ENCODE assay signal across 16 mouse cellular contexts in genomic region chr13:114604037-114604694, GRCm38 (mm10).
"Had no signal": no experiment of that assay in that cellular context is flagged by ENCODE, and none has a peak within 500 bp of the region (broad histone marks: within the 10 kb centered on the region; RNA-seq: fewer than 3 reads in every experiment).

No protein-coding gene starts in this region.

- H3K36me3 ChIP-seq: limb, embryonic 10.5 days; liver, embryonic 15.5 days; midbrain, embryonic 13.5 days; neural tube, embryonic 12.5 days had no signal

- H3K9me3 ChIP-seq: limb, embryonic 10.5 days; liver, embryonic 15.5 days; midbrain, embryonic 13.5 days; neural tube, embryonic 12.5 days had no signal

- H3K4me3 ChIP-seq: layer of hippocampus, adult 2 months; limb, embryonic 10.5 days; liver, embryonic 15.5 days; midbrain, embryonic 13.5 days; neural tube, embryonic 12.5 days had no signal

- DNase-seq: kidney, postnatal 10 days; kidney, postnatal 4 days; lung, adult 2 months; lung, postnatal 36 days; retina, postnatal 1 day; right cerebral cortex, postnatal 4 days; spleen, adult 18-20 months; thymus, adult 2 months; thymus, postnatal 25 days had no signal

- H3K9ac ChIP-seq: liver, embryonic 15.5 days; midbrain, embryonic 13.5 days; neural tube, embryonic 12.5 days had no signal

- H3K4me1 ChIP-seq: limb, embryonic 10.5 days; liver, embryonic 15.5 days; midbrain, embryonic 13.5 days; neural tube, embryonic 12.5 days had no signal

- H3K4me2 ChIP-seq: liver, embryonic 11.5 days; liver, embryonic 15.5 days; midbrain, embryonic 13.5 days; neural tube, embryonic 12.5 days had no signal

- H3K27ac ChIP-seq: layer of hippocampus, adult 2 months; limb, embryonic 10.5 days; liver, embryonic 15.5 days; midbrain, embryonic 13.5 days; neural tube, embryonic 12.5 days had no signal

- H3K27me3 ChIP-seq: liver, embryonic 15.5 days; midbrain, embryonic 13.5 days; neural tube, embryonic 12.5 days had no signal

- ATAC-seq: lung, postnatal 0 days; midbrain, embryonic 13.5 days had no signal
